In the genomic region with DNA sequence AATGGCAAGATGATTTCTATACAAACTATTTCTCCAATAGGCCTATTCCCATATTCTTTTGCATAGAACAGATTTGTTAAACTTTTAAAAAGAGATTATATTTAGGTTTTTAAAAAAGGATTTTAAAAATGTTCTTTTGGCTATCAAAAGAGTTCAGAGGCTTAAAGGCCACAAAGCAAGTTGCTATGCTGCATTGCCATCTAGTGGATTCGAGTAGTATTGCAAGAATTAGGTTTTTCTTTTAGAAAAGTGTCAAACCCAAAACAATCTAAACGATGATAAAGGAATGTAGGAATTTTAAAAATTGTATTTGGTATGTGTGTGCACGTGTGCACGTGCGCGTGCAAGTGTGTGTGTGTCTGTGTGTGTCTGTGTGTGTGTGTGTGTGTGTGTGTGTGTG, we compare ENCODE assay signal across 9 mouse cellular contexts.
DNase-seq lines count a peak whose midpoint lies in the region; ATAC-seq and TF ChIP-seq lines count a peak whose summit lies in the region.
"Had no signal": no experiment of that assay in that cellular context is flagged by ENCODE, and none has a peak within 500 bp of the region (broad histone marks: within the 10 kb centered on the region; RNA-seq: fewer than 3 reads in every experiment).

No protein-coding gene starts in this region.

- no peaks in the 10 kb centered on the region for H3K27me3 ChIP-seq in kidney, embryonic 16.5 days (ENCODE audit: insufficient read depth, low read length)
- no peaks in the 10 kb centered on the region for H3K27me3 ChIP-seq in MEL (ENCODE audit: control insufficient read depth in 1 of 2, insufficient read depth in 2 of 2, low read length in 2 of 2)
- H3K27me3 ChIP-seq: stomach, embryonic 15.5 days had no signal

- no peaks in the 10 kb centered on the region for H3K4me1 ChIP-seq in kidney, embryonic 16.5 days (ENCODE audit: insufficient read depth, low read length)
- no peaks in the 10 kb centered on the region for H3K4me1 ChIP-seq in MEL (ENCODE audit: control insufficient read depth in 1 of 2, insufficient read depth in 2 of 2, low read length in 2 of 2)
- H3K4me1 ChIP-seq: stomach, embryonic 15.5 days had no signal

- whole genome bisulfite sequencing in kidney, embryonic 16.5 days, result 8% methylated on average over 6 of the region's 6 CpGs

- peak; percentile 26 for DNase-seq in kidney, postnatal 14 days
- DNase-seq in CD4-positive, CD25-positive, alpha-beta regulatory T cell, adult 2 months (ENCODE audit: low read depth, low spot score), result peak; percentile 79
- peak; percentile 58 for DNase-seq in MEL (ENCODE audit: low read depth, low spot score)
- DNase-seq in induced T-regulatory cell, adult 2 months (ENCODE audit: low read depth), result peak; percentile 89
- no peak for DNase-seq in right cerebral cortex, postnatal 25 days
- DNase-seq in heart, postnatal 4 days, result no peak
- DNase-seq: cerebellum, postnatal 25 days had no signal

- TF ChIP-seq RAD21 in MEL (IDR thresholded peaks at IDR 0.05; ENCODE audit: low read depth, low read length), result peak; percentile 90

- TF ChIP-seq EP300 in MEL (IDR thresholded peaks at IDR 0.05; ENCODE audit: low read depth in 1 of 2, low read length in 2 of 2), result no peak

- no peak for ATAC-seq in kidney, embryonic 16.5 days (ENCODE audit: low FRiP score, low TSS enrichment)

- no peak for TF ChIP-seq POLR2A in MEL (IDR thresholded peaks at IDR 0.05; ENCODE audit: control insufficient read depth in 1 of 2, insufficient read depth in 1 of 2, low read depth in 1 of 2, low read length in 2 of 2, poor library complexity in 1 of 2)

- no peaks in the 10 kb centered on the region for H3K36me3 ChIP-seq in kidney, embryonic 16.5 days (ENCODE audit: insufficient read depth, low read length)
- no peaks in the 10 kb centered on the region for H3K36me3 ChIP-seq in MEL (ENCODE audit: control insufficient read depth in 1 of 2, insufficient read depth in 2 of 2, low read length in 2 of 2)
- H3K36me3 ChIP-seq: stomach, embryonic 15.5 days had no signal

- TF ChIP-seq CTCF in MEL (IDR thresholded peaks at IDR 0.05 in 2 of 3, conservative IDR thresholded peaks at IDR 0.05 in 1 of 3; ENCODE audit: control insufficient read depth in 1 of 3, insufficient read depth in 1 of 3, low read depth in 2 of 3, low read length in 3 of 3, poor library complexity in 1 of 3, severe bottlenecking in 1 of 3), result peak; percentile 17 to 83 (median 60); a peak in 5 of 6 replicates

- H3K9ac ChIP-seq in kidney, embryonic 16.5 days (replicated peaks; ENCODE audit: low read length), result no peak overlapping the region
- H3K9ac ChIP-seq in MEL (ENCODE audit: control insufficient read depth, low read depth, low read length, poor library complexity, severe bottlenecking), result no peak overlapping the region
- H3K9ac ChIP-seq: stomach, embryonic 15.5 days had no signal

- H3K4me3 ChIP-seq in kidney, embryonic 16.5 days (ENCODE audit: low read length), result no peak overlapping the region
- H3K4me3 ChIP-seq in MEL (ENCODE audit: control insufficient read depth in 1 of 2, insufficient read depth in 1 of 2, low read depth in 2 of 2, low read length in 2 of 2), result no peak overlapping the region
- H3K4me3 ChIP-seq: stomach, embryonic 15.5 days had no signal

- no peak overlapping the region for H3K4me2 ChIP-seq in kidney, embryonic 16.5 days (replicated peaks; ENCODE audit: low read depth, low read length)
- H3K4me2 ChIP-seq: stomach, embryonic 15.5 days had no signal

- no peak overlapping the region for H3K27ac ChIP-seq in kidney, embryonic 16.5 days (ENCODE audit: low read length)
- H3K27ac ChIP-seq in MEL (ENCODE audit: control insufficient read depth, low read depth, low read length), result no peak overlapping the region
- H3K27ac ChIP-seq: stomach, embryonic 15.5 days had no signal

- H3K9me3 ChIP-seq in kidney, embryonic 16.5 days (ENCODE audit: low read length), result no peaks in the 10 kb centered on the region
- H3K9me3 ChIP-seq in MEL (replicated peaks; ENCODE audit: insufficient read depth, low read length), result no peaks in the 10 kb centered on the region
- H3K9me3 ChIP-seq: stomach, embryonic 15.5 days had no signal

- H3K79me2 ChIP-seq in MEL (ENCODE audit: control insufficient read depth, insufficient read depth, low read length, poor library complexity), result no peaks in the 10 kb centered on the region

TF ChIP-seq in MEL, 35 proteins besides CTCF, POLR2A, EP300 and RAD21:
- TF ChIP-seq ZC3H11A (IDR thresholded peaks at IDR 0.05; ENCODE audit: low read depth, low read length), result peak; percentile 78
- TF ChIP-seq SMC3 (IDR thresholded peaks at IDR 0.05; ENCODE audit: low read depth, low read length), result peak; percentile 87
- no peak for TF ChIP-seq MEF2A (IDR thresholded peaks at IDR 0.05; ENCODE audit: extremely low read depth, insufficient replicate concordance, low read depth, low read length, poor library complexity, severe bottlenecking)

Comparison
In these comparisons a context has a peak if more than half of its experiments do, and no peak if none do; other contexts are left out.
1. DNase-seq: peak in kidney, postnatal 14 days (single experiment), CD4-positive, CD25-positive, alpha-beta regulatory T cell, adult 2 months (single experiment), MEL (single experiment) and induced T-regulatory cell, adult 2 months (single experiment); none in right cerebral cortex, postnatal 25 days (single experiment) and heart, postnatal 4 days (single experiment).